Mouse (Mus musculus): ENCODE data around the gene Lamb1. TPM values are rescaled to one million over a fixed set of nuclear protein-coding genes. Genes with fewer than 3 reads are reported as not detected.

Lamb1 gene
- polyA plus RNA-seq, 1 experiment, result 49.8 TPM

DNA sequence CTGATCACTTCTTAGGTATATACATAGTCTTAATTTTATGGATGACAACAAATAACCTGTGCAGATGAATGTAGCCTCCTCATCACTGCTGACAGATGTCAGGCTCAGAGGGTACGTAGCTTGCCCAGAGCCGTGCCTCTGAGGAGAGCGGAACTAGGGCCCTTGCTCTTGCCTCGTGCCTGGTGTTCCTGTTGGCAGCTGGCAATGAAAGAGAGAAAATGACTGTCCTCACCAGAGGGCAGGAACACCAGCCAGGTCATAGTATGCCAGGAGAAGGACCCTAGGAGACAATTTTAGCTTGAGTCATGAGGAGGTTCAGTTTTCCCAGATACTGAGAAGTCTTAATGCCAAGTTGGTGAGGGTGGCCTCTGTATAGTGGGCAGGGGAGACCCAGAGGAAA is 48.1 kb downstream of the Lamb1 start:
- DNase-seq (ENCODE audit: low spot score), result no peak

- no peak for DNase-seq (ENCODE audit: low spot score)
Observed at GRCm38 (mm10) chr12:31314310-31314709, 49.3 kb downstream of the Lamb1 start.

GRCm38 (mm10) chr12:31315961-31316360 is 50.9 kb downstream of the Lamb1 start:
- no peak for DNase-seq (ENCODE audit: low spot score)

GRCm38 (mm10) chr12:31317670-31318408 is 52.8 kb downstream of the Lamb1 start:
- DNase-seq (ENCODE audit: low spot score), result no peak

DNA sequence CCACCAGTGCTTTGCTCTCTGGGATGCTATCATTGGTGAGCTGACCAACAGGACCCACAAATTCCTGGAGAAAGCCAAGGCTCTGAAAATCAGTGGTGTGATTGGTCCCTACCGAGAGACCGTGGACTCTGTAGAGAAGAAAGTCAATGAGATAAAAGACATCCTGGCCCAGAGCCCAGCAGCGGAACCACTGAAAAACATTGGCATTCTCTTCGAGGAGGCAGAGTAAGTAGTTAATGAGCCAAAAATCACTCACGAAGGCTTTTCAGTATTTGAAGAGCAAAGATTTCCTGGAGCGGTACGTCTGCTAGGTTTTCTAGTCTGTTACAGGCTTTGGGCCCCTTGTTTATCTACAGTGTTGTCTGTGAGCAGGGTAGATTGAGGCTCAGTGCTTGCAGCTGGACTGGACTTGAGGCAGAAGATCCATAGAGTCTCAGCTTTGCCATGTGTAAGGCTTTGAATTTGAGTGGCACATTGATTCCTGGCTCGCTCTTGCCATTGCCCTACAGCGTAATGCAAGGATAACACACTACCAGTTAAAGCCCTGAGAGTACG is 53.5 kb downstream of the Lamb1 start:
- no peak for DNase-seq (ENCODE audit: low spot score)

- DNase-seq (ENCODE audit: low spot score), result no peak
Observed at GRCm38 (mm10) chr12:31320817-31321216, 55.8 kb downstream of the Lamb1 start.

GRCm38 (mm10) chr12:31321532-31321931 is 56.5 kb downstream of the Lamb1 start:
- DNase-seq (ENCODE audit: low spot score), result no peak

- no peak for DNase-seq (ENCODE audit: low spot score)
Observed at GRCm38 (mm10) chr12:31323136-31323695, 58.2 kb downstream of the Lamb1 start.

DNA sequence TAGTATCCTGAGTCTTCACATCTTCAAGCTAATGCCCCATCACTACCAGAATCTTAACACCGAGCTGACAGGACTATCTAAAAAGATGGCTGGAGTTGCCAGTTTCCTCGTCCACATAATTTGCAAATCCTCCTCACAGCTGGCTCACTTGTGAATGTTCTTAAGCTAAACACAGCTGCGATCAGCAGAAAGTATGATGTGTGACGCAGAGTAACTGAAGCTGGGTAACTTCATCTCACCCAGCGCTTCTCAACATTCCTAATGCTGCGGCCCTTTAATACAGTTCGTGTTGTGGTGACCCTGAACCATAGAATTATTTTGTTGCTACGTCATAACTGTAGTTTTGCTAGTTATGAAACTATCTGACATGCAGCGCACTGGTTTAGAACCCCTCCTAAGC is 62.1 kb downstream of the Lamb1 start:
- no peak for DNase-seq (ENCODE audit: low spot score)

DNA sequence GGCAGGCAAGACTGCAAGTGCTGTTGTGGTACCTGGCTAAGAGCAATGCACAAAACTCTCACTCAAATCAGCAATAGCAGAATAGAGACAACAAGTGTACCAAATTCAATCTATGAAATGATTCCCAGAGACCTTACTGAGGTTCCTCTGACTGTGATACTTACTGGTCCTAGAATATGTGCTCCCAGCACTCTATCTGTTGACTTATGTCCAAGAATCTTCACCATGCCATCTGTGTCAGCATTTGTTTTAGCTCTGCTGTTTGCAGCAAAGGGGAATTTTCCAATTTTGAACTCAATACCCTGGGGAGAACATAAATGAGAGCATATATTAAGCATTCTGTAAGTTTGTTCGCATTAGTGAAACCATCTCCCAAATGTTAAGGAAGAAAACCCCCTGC is 68.2 kb downstream of the Lamb1 start:
- DNase-seq (ENCODE audit: low spot score), result no peak

DNA sequence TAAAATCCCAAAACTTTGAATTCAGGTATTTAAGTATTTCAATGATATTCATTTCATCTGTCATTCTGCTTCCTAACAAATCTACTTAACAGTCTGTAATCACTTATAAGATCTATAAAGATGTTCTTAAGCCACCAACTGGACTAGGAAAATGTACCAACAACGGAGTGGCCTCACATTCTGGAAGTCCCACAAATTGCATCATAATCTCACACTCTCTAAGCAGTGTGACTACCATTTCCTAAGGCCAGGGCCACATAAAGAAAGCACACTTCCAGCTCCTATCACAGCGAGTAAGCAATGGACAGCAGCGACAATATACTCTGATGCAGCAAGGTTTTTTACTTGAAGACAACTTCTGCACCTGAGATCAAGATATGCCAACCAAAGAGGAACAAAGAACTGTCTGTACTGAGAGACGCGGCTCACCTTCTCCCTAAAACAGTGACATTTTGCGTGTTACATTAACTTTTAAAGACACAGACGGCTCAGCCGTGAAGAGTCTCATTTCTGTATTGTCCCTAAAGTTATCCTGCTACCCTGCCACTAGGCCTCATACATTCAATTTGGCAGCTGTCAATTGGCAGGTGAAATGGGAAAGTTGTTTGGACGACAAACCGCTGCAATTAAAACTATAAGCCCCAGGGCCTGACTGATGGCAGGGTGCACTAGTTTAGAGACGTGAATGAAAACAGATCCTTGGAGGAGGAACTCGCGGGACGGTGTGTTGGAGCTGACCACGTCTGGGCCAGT is 85.3 kb downstream of the Lamb1 start:
- DNase-seq (ENCODE audit: low spot score), result no peak

DNA sequence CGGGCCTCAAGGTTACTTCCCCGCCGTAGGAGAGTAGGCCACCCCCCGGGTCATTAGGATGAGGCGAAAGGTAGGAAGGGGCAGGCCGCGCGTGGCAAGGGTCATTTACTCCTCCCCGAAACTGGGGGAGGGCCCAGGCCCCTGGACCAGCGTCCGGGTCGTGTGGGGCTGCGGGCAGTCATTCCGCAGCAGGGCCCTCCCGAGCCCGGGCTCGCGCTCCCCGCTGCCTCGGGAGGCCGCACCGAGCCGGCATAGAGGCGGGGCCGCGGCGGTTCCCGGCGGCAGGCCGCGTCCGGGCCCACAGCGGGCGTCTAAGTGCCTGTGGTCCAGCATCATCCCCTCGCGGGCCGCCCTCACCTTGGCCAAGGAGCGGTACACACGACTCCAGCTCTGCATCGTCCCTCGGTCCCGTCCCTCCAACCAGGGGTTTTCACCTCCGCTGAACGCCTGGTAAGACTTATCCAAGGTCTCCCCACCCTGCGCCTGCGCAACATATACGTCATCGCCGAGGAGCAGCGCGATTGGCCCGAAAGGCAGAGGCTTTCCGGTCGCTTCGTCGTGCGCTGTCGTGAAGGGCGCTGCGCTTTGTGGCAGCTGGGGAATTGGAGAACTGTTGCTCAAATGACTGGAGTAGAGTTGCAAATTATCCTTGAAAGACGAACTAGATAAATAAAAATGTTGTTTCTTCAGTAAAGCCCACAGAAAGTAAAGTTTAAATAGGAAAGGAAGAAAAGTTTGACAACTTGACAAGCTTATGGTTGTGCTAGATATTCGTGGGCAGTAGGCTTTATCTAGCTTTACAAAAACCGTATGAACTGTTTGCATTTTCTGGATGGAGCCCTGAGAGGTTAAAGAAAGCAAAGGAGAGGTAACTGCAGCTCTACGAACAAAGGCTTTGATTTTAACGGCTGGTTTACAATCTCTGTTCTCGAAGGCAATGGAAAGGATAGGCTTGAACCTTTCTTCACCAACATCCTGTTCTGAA is 86.2 kb downstream of the Lamb1 start, which contains the start of gene Dld:
TSS of gene Dld (minus strand) at position 510 of the 985 bp plus-strand sequence.
- DNase-seq (ENCODE audit: low spot score), result peak; percentile 93

- DNase-seq (ENCODE audit: low spot score), result no peak
Observed at GRCm38 (mm10) chr12:31366428-31366827, 101.4 kb downstream of the Lamb1 start.

- no peak for DNase-seq (ENCODE audit: low spot score)
Observed at GRCm38 (mm10) chr12:31367721-31368120, 102.7 kb downstream of the Lamb1 start.

- DNase-seq (ENCODE audit: low spot score), result no peak
Observed at GRCm38 (mm10) chr12:31369118-31369517, 104.1 kb downstream of the Lamb1 start.

GRCm38 (mm10) chr12:31369656-31370055 is 104.6 kb downstream of the Lamb1 start:
- no peak for DNase-seq (ENCODE audit: low spot score)

DNA sequence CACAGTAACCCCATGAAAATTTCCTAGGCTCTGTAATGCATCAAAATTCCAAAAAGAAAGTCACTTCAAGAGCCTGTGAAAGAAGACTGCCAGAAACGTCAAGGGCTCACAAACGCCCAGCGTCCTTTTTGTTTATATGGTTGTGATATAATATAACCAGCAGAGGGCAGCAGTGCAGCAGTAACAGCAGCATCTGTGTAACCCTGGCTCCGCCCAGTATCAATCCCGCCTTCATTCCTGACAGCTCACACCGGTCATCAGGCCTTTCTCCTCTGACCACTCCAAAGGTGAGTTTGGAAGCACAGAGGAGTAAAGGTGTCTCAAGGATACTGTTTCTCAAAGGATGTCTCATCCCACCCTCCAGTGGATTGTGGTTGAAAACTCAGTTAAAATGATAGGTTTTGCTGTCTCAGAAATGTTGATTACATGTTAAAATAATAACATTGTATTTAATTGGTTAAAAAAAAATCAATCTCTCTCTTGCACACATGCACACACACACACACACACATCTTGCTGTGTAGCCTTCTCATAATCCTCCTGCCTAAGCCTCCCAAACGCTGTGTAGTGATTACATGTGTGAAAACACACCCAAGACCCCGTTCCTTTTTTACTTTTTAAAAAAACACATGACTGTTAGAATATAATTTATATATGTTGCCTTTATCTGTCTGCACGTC is 109.7 kb downstream of the Lamb1 start:
- DNase-seq (ENCODE audit: low spot score), result peak; percentile 28

DNA sequence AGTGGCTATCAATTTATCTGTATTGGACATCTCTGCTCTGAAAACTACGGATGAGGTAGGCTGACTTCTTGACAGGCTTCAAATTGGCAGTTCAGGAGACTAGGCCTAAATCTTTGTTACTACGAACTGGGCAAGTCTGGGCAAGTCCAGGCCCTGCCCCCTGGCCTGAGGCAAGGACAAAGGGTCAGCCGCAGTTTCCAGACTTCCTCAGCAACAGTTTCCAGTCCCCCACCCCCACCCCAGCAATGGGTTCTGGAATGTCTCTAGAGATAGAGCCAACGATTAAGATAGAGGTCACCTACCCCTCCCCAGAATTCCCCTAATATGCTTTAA is 110.2 kb downstream of the Lamb1 start:
- DNase-seq (ENCODE audit: low spot score), result no peak

GRCm38 (mm10) chr12:31376326-31376950 is 111.4 kb downstream of the Lamb1 start:
- DNase-seq (ENCODE audit: low spot score), result no peak

GRCm38 (mm10) chr12:31377241-31377640 is 112.2 kb downstream of the Lamb1 start:
- DNase-seq (ENCODE audit: low spot score), result no peak
